Mouse (Mus musculus) cerebellum, adult 11 months (tissue): ENCODE data around the gene Klf16.

Experiments used
- DNase-seq: peaks from one replicate; pipeline ENCODE4 v3.0.0; 2022

The Klf16 gene

GRCm38 (mm10) chr10:80538180-80538579, 38.9 kb downstream of the Klf16 start:
- DNase-seq: no peak

- no peak for DNase-seq
Observed at GRCm38 (mm10) chr10:80535711-80536110, 41.4 kb downstream of the Klf16 start.

- no peak for DNase-seq
Observed at GRCm38 (mm10) chr10:80535071-80535470, 42.0 kb downstream of the Klf16 start.

- no peak for DNase-seq
Observed at GRCm38 (mm10) chr10:80533704-80534103, 43.4 kb downstream of the Klf16 start.

GRCm38 (mm10) chr10:80532783-80533182, 44.3 kb downstream of the Klf16 start:
- DNase-seq: no peak

- DNase-seq: no peak
Observed at GRCm38 (mm10) chr10:80526172-80526571, 50.9 kb downstream of the Klf16 start.

GRCm38 (mm10) chr10:80523299-80523698, 53.8 kb downstream of the Klf16 start:
- DNase-seq: no peak

GRCm38 (mm10) chr10:80519287-80519686, 57.8 kb downstream of the Klf16 start:
- no peak for DNase-seq
